Mouse (Mus musculus): Measurements from ENCODE around the gene Arid1b. TPM values are rescaled to one million over a fixed set of nuclear protein-coding genes. Genes with fewer than 3 reads are reported as not detected.

The Arid1b gene
- polyA plus RNA-seq, 1 experiment from 2014 or later: 2.9 TPM

DNA sequence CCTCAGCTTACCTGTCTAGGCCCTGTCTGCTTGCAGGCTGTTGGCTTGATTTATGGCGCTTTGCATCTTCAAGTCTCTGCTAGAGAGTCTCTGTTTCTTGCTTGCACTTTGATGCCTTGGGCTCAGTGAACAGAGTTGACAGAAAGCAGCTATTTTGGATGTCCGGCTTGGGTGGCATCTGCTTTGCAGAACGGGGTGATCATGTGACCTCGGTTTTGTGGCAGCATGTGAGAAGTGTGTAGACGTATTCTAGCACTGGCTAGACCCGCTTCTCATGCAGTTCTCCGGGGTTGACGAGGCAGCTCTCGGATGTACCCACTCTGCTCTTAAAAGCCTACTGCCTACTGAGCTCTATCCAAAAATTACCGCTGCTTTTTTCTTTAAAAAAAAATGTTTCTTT lies 22.9 kb downstream of the Arid1b start:
- ATAC-seq (ENCODE audit: insufficient read depth): no peak
- H3K4me3 ChIP-seq (replicated peaks): no peak overlapping the region

DNA sequence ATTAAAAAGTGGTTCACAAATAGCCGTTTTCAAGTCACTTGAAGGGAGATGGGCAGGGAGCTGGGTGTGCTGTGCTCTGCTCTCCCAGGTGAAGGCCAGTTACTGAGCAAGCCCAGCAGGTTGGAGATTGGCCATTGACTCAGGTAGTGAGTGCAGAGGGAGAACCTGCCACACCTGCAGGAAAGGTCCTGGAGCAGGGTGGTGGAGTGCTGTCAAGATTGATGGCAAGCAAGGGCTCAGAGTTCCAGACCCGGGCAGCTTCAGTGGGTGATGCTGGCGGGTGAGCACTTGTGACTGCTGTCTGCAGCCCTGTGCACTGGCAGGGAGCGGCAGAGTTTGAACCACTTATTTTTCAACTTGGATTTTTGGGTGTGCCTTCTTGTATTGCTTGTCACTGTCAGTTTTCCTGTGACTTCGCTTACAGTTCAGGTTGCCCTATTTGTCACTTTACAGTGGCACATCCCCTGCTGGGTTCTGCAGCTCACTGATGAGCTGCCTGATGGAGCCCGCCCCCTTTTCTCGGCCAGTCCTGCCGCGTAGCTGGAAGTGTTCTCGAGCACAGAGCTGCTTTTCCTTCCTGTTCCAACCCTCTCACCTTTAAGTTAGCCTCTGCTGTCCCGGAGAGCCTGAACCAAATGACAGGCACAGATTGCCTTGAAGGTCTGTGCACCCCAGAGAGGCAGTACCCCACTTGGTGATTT lies 27.3 kb downstream of the Arid1b start:
- Histone ChIP-seq H3K9ac (no peak overlapping the region), H3K27ac (replicated peaks) (no peak overlapping the region), H3K36me3 (replicated peaks) (no peaks in the 10 kb centered on the region; the same call in 1 of the 2 replicates), H3K4me1 (replicated peaks) (peaks cover 30% of the 10 kb centered on the region), H3K27me3 (no peaks in the 10 kb centered on the region), H3K4me3 (replicated peaks) (no peak overlapping the region), H3K4me2 (no peak overlapping the region), H3K9me3 (replicated peaks) (no peaks in the 10 kb centered on the region)
- no peak for ATAC-seq (ENCODE audit: insufficient read depth)
- 38% methylated on average over 11 of the region's 11 CpGs for WGBS (ENCODE audit: insufficient replicate concordance)

More for the DNA sequence above, 22.9 kb downstream of the Arid1b start:
- Histone ChIP-seq H3K4me2 (no peak overlapping the region), H3K27ac (replicated peaks) (no peak overlapping the region), H3K9me3 (replicated peaks) (no peaks in the 10 kb centered on the region), H3K27me3 (no peaks in the 10 kb centered on the region), H3K9ac (no peak overlapping the region), H3K36me3 (replicated peaks) (no peaks in the 10 kb centered on the region; the same call in 1 of the 2 replicates), H3K4me1 (replicated peaks) (peaks cover 46% of the 10 kb centered on the region)
- 73% methylated on average over 10 of the region's 10 CpGs for WGBS (ENCODE audit: insufficient replicate concordance)

DNA sequence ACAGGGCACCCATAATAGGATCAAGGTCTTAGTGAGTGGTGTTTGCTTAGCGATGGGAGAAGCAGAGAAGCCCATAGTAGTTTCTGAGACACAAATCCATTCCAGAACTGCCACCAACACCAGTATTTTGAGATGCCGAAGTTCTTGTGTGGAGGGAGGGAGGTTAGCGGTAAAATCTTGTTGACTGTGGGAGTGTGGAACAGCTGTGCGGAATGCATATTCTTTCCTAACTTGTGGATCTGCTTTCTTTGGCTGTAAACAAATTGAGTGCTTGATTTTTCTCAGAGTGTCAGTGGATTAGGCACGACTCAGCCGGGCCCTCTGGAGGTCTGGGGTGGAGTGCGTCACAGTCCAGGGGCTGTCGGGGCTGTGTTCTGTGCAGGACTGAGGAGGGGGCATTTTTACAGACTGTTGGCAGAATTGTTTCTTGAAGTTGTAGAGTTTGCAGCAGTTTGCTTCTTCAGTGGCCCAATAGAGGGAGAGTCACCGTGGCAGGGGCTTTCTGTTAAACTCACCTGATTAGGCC lies 27.9 kb downstream of the Arid1b start:
- 75% methylated on average over 9 of the region's 9 CpGs for WGBS (ENCODE audit: insufficient replicate concordance)
- Histone ChIP-seq H3K4me2 (no peak overlapping the region), H3K27me3 (no peaks in the 10 kb centered on the region), H3K9me3 (replicated peaks) (no peaks in the 10 kb centered on the region), H3K36me3 (replicated peaks) (no peaks in the 10 kb centered on the region; the same call in 1 of the 2 replicates), H3K4me3 (replicated peaks) (no peak overlapping the region), H3K4me1 (replicated peaks) (peaks cover 30% of the 10 kb centered on the region), H3K27ac (replicated peaks) (no peak overlapping the region), H3K9ac (no peak overlapping the region)
- no peak for ATAC-seq (ENCODE audit: insufficient read depth)

DNA sequence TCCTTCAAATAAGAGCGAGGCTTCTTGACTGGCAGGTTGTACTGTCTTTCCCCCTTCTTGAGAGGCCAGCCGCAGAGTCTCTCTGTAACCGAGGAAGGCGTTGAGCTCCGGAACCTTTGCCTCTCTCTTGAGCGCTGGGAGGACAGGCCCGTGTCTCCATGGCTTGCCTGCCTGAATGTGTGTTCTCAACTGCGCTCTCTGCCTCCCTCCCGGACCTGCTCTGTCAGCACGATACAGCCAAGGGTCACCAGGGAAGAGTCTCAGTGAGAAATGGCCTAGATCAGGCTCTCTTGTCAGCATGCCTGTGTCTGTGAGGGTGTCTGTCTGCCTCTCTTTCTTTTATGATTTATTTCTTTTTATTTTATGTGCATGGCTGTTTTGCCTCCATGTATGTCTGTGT lies 29.6 kb downstream of the Arid1b start:
- H3K4me1 ChIP-seq (replicated peaks): peaks cover 22% of the 10 kb centered on the region
- H3K27ac ChIP-seq (replicated peaks): no peak overlapping the region
- H3K4me3 ChIP-seq (replicated peaks): no peak overlapping the region
- H3K36me3 ChIP-seq (replicated peaks): no peaks in the 10 kb centered on the region; the same call in 1 of the 2 replicates
- H3K27me3 ChIP-seq: no peaks in the 10 kb centered on the region
- H3K4me2 ChIP-seq: no peak overlapping the region
- no peak for ATAC-seq (ENCODE audit: insufficient read depth)
- H3K9ac ChIP-seq: no peak overlapping the region
- WGBS (ENCODE audit: insufficient replicate concordance): 71% methylated on average over 10 of the region's 10 CpGs
- H3K9me3 ChIP-seq (replicated peaks): no peaks in the 10 kb centered on the region

DNA sequence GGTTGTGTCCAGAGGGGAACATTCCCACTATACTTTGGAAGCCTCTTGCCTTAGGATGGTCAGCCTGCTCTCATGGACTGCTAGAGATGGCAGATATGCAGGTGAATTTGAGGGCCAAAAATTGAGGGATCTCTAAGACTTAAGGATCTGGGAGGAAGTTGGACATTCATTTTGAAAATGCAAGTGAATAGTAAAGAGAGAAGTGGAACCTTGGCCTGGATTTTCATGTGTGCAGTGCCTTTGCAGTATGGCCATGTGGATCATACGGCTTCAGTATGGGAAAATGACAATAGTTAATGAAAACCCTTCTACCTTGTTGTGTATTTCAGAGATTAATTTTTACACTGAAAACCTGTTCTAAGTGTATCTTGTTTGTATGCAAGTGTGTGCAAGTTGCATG lies 31.3 kb downstream of the Arid1b start:
- H3K9ac ChIP-seq: no peak overlapping the region
- H3K9me3 ChIP-seq (replicated peaks): no peaks in the 10 kb centered on the region
- H3K27me3 ChIP-seq: no peaks in the 10 kb centered on the region
- H3K36me3 ChIP-seq (replicated peaks): no peaks in the 10 kb centered on the region
- WGBS (ENCODE audit: insufficient replicate concordance): 91% methylated on average over 1 of the region's 1 CpGs
- H3K4me3 ChIP-seq (replicated peaks): no peak overlapping the region
- ATAC-seq (ENCODE audit: insufficient read depth): no peak
- H3K4me1 ChIP-seq (replicated peaks): peaks cover 22% of the 10 kb centered on the region
- H3K27ac ChIP-seq (replicated peaks): no peak overlapping the region
- no peak overlapping the region for H3K4me2 ChIP-seq

DNA sequence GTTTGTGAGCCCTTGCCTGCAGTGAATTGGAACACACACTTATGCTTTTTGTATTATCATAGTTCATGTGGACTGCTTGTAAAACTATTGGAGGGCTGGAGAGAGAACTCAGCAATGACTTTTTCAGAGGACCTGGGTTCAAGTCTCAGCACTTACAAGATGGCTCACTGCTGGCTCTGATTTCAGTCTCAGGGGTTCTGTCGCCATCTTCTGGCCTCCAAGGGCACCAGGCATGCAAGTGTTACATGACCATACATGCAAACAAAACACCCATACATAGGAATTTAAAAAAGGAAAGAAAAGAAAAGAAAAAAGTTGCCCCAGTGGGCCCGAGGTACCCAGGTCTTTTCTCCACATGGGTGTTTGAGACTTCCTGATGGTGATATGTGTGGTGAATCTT lies 32.4 kb downstream of the Arid1b start:
- 56% methylated on average over 2 of the region's 2 CpGs for WGBS (ENCODE audit: insufficient replicate concordance)
- no peak for ATAC-seq (ENCODE audit: insufficient read depth)

DNA sequence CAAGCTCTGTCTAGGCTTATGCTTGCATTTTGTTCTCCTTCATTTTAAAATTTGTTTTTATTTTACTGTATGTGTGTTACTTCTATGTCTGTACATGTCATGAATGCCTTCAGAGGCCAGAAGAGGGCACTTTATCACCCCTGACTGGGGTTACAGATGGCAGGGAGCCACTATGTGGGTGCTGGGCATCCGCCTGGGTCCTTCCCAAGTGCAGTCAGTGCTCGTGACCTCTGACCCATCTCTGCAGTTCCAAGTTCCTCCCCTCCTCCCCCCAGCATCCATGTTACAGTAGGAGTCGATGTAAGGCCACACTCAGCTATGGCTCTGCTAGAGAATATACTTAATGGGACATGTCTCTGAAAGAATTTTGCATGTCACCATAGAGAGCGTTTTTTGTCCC lies 35.0 kb downstream of the Arid1b start:
- Histone ChIP-seq H3K9ac (no peak overlapping the region), H3K4me1 (replicated peaks) (peaks cover 17% of the 10 kb centered on the region), H3K36me3 (replicated peaks) (no peaks in the 10 kb centered on the region), H3K27me3 (no peaks in the 10 kb centered on the region), H3K4me2 (no peak overlapping the region), H3K9me3 (replicated peaks) (no peaks in the 10 kb centered on the region), H3K4me3 (replicated peaks) (no peak overlapping the region), H3K27ac (replicated peaks) (no peak overlapping the region)
- ATAC-seq (ENCODE audit: insufficient read depth): no peak
- WGBS (ENCODE audit: insufficient replicate concordance): 82% methylated on average over 4 of the region's 4 CpGs

More for the DNA sequence above, 32.4 kb downstream of the Arid1b start:
- Histone ChIP-seq H3K4me1 (replicated peaks) (peaks cover 15% of the 10 kb centered on the region), H3K27ac (replicated peaks) (no peak overlapping the region), H3K9me3 (replicated peaks) (no peaks in the 10 kb centered on the region), H3K36me3 (replicated peaks) (no peaks in the 10 kb centered on the region), H3K27me3 (no peaks in the 10 kb centered on the region), H3K9ac (no peak overlapping the region), H3K4me2 (no peak overlapping the region), H3K4me3 (replicated peaks) (no peak overlapping the region)

DNA sequence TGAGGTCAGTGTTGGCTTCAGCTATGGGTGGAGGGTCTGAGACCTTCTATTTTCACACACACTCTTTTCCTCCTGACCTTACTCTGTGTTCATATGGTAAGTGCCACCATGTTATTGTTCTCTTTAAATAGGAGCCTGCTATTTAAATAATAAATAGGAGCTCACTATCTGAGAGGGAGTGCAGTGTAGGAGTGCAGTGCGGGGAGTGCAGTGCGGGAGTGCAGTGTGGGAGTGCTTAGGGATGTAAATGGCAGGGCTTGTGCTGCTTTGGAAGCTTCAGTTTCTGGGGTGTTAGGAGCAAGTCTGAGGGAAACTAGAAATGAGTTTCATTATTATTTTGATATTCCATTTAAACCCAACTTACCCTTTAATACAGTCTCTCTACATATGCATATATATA lies 36.2 kb downstream of the Arid1b start:
- no peaks in the 10 kb centered on the region for H3K27me3 ChIP-seq
- no peak overlapping the region for H3K4me3 ChIP-seq (replicated peaks)
- H3K4me2 ChIP-seq: no peak overlapping the region
- H3K9ac ChIP-seq: no peak overlapping the region
- H3K36me3 ChIP-seq (replicated peaks): no peaks in the 10 kb centered on the region
- no peak overlapping the region for H3K27ac ChIP-seq (replicated peaks)
- 83% methylated on average over 2 of the region's 2 CpGs for WGBS (ENCODE audit: insufficient replicate concordance)
- ATAC-seq (ENCODE audit: insufficient read depth): no peak
- H3K4me1 ChIP-seq (replicated peaks): peaks cover 14% of the 10 kb centered on the region; the same call in 1 of the 2 replicates
- H3K9me3 ChIP-seq (replicated peaks): no peaks in the 10 kb centered on the region

DNA sequence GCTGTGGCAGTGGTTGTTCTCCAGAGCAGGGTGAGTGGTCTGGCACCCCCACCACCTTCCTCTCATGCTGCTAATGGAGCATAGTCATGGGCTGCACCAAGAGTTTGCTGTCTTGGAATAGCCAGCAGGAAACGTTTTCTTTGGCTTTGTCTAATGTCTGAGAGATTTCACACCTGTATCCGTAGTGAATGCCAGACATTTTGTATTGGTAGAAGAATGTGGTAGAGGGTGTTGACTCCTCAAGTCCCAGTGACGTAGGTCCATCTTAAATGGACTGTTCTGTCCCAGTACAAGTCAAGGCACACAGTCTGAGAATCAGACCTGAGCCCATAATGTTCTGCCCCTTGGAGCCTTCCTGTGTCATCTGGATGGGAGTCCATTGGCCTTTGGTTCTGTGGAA lies 39.2 kb downstream of the Arid1b start:
- peaks cover 19% of the 10 kb centered on the region; the same call in 1 of the 2 replicates for H3K4me1 ChIP-seq (replicated peaks)
- H3K36me3 ChIP-seq (replicated peaks): no peaks in the 10 kb centered on the region
- H3K27ac ChIP-seq (replicated peaks): no peak overlapping the region
- no peak overlapping the region for H3K4me3 ChIP-seq (replicated peaks)
- H3K4me2 ChIP-seq: no peak overlapping the region
- no peaks in the 10 kb centered on the region for H3K27me3 ChIP-seq
- no peak for ATAC-seq (ENCODE audit: insufficient read depth)
- no peak overlapping the region for H3K9ac ChIP-seq
- 64% methylated on average over 3 of the region's 3 CpGs for WGBS (ENCODE audit: insufficient replicate concordance)
- H3K9me3 ChIP-seq (replicated peaks): no peaks in the 10 kb centered on the region

DNA sequence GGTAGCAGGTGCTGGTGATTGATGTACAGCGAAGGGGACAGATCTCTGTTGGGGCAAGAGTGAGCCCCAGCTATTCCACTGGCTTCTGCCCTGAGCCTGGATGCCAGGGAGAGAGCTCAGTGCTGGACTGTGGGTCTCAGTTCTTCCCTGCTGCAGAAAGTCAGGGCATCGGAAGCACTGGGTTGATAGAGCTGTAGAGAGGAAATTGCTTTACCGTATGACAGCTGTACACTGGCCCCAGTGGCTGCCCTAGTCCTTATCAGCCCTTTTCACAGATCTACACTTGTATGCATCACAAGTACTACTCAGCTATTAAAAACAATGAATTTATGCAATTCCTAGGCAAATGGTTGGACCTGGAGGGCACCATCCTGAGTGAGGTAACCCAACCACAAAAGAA lies 40.1 kb downstream of the Arid1b start:
- ATAC-seq (ENCODE audit: insufficient read depth): no peak
- no peaks in the 10 kb centered on the region for H3K9me3 ChIP-seq (replicated peaks)
- H3K36me3 ChIP-seq (replicated peaks): no peaks in the 10 kb centered on the region
- H3K9ac ChIP-seq: no peak overlapping the region
- H3K4me1 ChIP-seq (replicated peaks): peaks cover 20% of the 10 kb centered on the region; the same call in 1 of the 2 replicates
- H3K27me3 ChIP-seq: no peaks in the 10 kb centered on the region
- no peak overlapping the region for H3K4me3 ChIP-seq (replicated peaks)
- no peak overlapping the region for H3K27ac ChIP-seq (replicated peaks)
- 42% methylated on average over 3 of the region's 3 CpGs for WGBS (ENCODE audit: insufficient replicate concordance)
- H3K4me2 ChIP-seq: no peak overlapping the region

DNA sequence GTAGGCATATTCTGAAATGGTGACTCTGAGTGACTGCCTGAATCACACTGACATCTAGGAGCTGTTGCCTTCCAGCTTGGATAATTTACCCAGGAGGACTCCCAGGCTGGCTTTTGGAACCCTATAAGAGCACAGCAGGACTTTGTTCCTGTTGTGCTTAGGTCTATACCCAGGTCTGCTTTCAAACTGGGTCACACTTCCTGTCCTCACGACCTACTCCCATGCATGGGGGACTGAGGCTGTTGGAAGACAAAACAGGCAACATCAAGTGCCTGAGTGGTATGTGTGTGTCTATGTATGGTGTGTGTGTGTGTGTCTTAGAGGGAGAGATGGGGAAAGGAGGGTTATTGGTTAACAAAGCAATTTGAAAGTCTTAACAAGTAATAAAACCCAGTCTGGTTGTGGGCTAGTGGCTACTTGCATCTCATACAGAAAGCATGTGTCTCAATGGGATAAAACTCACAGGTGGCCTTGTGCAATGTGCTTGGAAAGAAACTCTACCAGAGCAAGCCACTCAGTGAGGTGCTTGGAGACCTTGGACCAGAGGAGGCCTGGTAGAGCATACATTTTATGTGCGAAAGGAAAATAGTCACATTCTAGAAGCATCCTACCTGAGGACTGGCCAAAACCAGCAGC lies 42.2 kb downstream of the Arid1b start:
- Histone ChIP-seq H3K27me3 (no peaks in the 10 kb centered on the region), H3K4me2 (no peak overlapping the region), H3K27ac (replicated peaks) (no peak overlapping the region), H3K9ac (no peak overlapping the region), H3K4me3 (replicated peaks) (no peak overlapping the region), H3K36me3 (replicated peaks) (peaks cover 6% of the 10 kb centered on the region; the same call in 1 of the 2 replicates), H3K4me1 (replicated peaks) (peaks cover 22% of the 10 kb centered on the region; the same call in 1 of the 2 replicates), H3K9me3 (replicated peaks) (no peaks in the 10 kb centered on the region)
- 49% methylated on average over 2 of the region's 2 CpGs for WGBS (ENCODE audit: insufficient replicate concordance)
- ATAC-seq (ENCODE audit: insufficient read depth): no peak

Measured in liver, embryonic 15.5 days (tissue).